Mouse (Mus musculus) myocyte (in vitro differentiated cells): Measurements from ENCODE around the gene Tmem59l. TPM values are rescaled to one million over a fixed set of nuclear protein-coding genes. Genes with fewer than 3 reads are reported as not detected.

Experiments used
- H3K27me3 ChIP-seq: one replicate; pipeline ENCODE4 v1.6.1; 2011; ENCODE audit not compliant: control insufficient read depth, insufficient read depth, insufficient read length
- H3K36me3 ChIP-seq: one replicate; pipeline ENCODE4 v1.6.1; 2011; ENCODE audit not compliant: control insufficient read depth, insufficient read depth
- H3K4me2 ChIP-seq: one replicate; pipeline ENCODE4 v1.6.1; 2011; ENCODE audit warnings: low read depth, control low read depth
- H3K4me3 ChIP-seq: one replicate; pipeline ENCODE4 v1.5.1; 2011; ENCODE audit warnings: mild to moderate bottlenecking, control low read depth, moderate library complexity
- H3K79me2 ChIP-seq: one replicate; pipeline ENCODE4 v1.6.1; 2011; ENCODE audit not compliant: control insufficient read depth, insufficient read depth
- H3ac ChIP-seq: one replicate; pipeline ENCODE4 v1.6.1; 2011; ENCODE audit not compliant: control insufficient read depth, insufficient read length
- CEBPB ChIP-seq: IDR thresholded peaks from 2 replicates; pipeline ENCODE4 v1.6.1; 2011; ENCODE audit warnings: mild to moderate bottlenecking, moderate library complexity; ENCODE audit not compliant: poor library complexity, insufficient read depth, severe bottlenecking
- E2F4 ChIP-seq: IDR thresholded peaks from one replicate; pipeline ENCODE4 v1.6.1; 2011; ENCODE audit warnings: mild to moderate bottlenecking, control low read depth, moderate library complexity; ENCODE audit not compliant: insufficient read depth
- MAX ChIP-seq: IDR thresholded peaks from one replicate; pipeline ENCODE4 v1.6.1; 2011; ENCODE audit warnings: low read depth, mild to moderate bottlenecking, control low read depth
- MYOD1 ChIP-seq, 3 experiments: IDR thresholded peaks; one replicate each; pipeline ENCODE4 v1.6.1; 2011; ENCODE audit warnings: control low read depth in 2 of 3, low read depth in 2 of 3, mild to moderate bottlenecking in 2 of 3, moderate library complexity in 1 of 3; ENCODE audit not compliant: insufficient read length in 2 of 3, control insufficient read depth in 1 of 3
- MYOG ChIP-seq, 3 experiments: IDR thresholded peaks; one replicate each; pipeline ENCODE4 v1.6.1; 2011; ENCODE audit warnings: control low read depth in 2 of 3, low read depth in 2 of 3, mild to moderate bottlenecking in 2 of 3; ENCODE audit not compliant: insufficient read length in 2 of 3, control insufficient read depth in 1 of 3, insufficient read depth in 1 of 3
- POLR2A ChIP-seq: IDR thresholded peaks from one replicate; pipeline ENCODE4 v1.6.1; 2011; ENCODE audit warnings: low read depth, mild to moderate bottlenecking, control low read depth, moderate library complexity; ENCODE audit not compliant: insufficient read length
- POLR2AphosphoS2 ChIP-seq: IDR thresholded peaks from one replicate; pipeline ENCODE4 v1.6.1; 2011; ENCODE audit warnings: low read depth, control low read depth; ENCODE audit not compliant: insufficient read length
- REST ChIP-seq: IDR thresholded peaks from one replicate; pipeline ENCODE4 v1.6.1; 2011; ENCODE audit warnings: mild to moderate bottlenecking, control low read depth, moderate library complexity; ENCODE audit not compliant: insufficient read depth, insufficient read length
- SRF ChIP-seq: IDR thresholded peaks from one replicate; pipeline ENCODE4 v1.6.1; 2011; ENCODE audit warnings: low read depth; ENCODE audit not compliant: control insufficient read depth, insufficient read length
- TCF12 ChIP-seq: IDR thresholded peaks from one replicate; pipeline ENCODE4 v1.6.1; 2011; ENCODE audit warnings: mild to moderate bottlenecking, control low read depth; ENCODE audit not compliant: poor library complexity, insufficient read depth, severe bottlenecking
- TCF3 ChIP-seq: IDR thresholded peaks from one replicate; pipeline ENCODE4 v1.6.1; 2011; ENCODE audit warnings: low read depth, control low read depth; ENCODE audit not compliant: insufficient read length
- USF1 ChIP-seq: IDR thresholded peaks from one replicate; pipeline ENCODE4 v1.6.1; 2011; ENCODE audit warnings: low read depth, mild to moderate bottlenecking, control low read depth, moderate library complexity
- polyA plus RNA-seq: library from polyadenylated mRNA; unstranded; fragments of >200 nt; fragmentation: generic; extraction: Trizol; gene quantifications from one replicate; pipeline ENCODE4 v1.2.1, GENCODE M21; 2012; ENCODE audit warnings: missing spikeins

The Tmem59l gene
- polyA plus RNA-seq, 1 experiment = 0.04 TPM

DNA sequence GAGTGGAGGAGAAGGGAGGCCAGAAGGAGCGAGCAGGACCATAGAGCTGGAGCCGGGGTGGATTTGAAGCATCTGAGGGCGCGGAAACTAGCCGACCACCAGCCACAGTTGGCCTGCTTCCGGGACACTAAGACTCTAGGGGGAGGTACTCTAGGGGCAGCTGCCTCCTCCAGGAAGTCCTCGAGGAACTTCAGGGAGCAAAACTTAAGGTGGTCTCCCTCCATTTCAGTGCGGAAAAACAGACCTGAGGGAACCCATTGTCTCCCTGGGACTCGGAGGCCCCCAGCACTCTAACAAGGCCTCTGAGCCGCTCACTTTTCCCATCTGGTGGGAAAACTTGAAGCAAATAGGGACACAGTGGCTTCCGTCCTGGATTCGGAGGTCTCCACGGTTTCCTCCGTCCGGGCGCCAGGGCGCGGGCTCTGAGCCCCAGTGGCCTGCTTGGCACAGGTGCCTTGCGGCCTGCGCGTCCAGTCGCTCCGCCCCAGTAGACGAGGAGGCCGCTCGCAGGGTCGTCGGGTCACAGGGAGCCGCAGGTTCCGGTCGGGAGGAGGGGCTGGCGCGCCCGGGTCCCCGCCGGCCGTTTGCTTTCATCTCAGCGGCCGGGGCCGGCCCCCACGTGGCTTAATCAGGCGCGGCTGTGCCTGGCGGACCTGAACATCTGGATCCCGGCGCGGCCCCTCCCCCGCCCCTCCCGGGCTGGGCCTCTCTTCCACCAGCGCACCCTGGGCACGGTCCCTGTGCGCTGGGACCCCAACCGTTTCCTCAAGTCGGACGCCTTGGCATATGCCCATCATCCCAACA lies 1.0 kb upstream of the Tmem59l start:
- TF ChIP-seq REST = no peak
- TF ChIP-seq CEBPB = no peak
- no peak for TF ChIP-seq TCF3
- TF ChIP-seq POLR2AphosphoS2 = no peak
- TF ChIP-seq SRF = no peak
- H3K27me3 ChIP-seq = no peaks in the 10 kb centered on the region

DNA sequence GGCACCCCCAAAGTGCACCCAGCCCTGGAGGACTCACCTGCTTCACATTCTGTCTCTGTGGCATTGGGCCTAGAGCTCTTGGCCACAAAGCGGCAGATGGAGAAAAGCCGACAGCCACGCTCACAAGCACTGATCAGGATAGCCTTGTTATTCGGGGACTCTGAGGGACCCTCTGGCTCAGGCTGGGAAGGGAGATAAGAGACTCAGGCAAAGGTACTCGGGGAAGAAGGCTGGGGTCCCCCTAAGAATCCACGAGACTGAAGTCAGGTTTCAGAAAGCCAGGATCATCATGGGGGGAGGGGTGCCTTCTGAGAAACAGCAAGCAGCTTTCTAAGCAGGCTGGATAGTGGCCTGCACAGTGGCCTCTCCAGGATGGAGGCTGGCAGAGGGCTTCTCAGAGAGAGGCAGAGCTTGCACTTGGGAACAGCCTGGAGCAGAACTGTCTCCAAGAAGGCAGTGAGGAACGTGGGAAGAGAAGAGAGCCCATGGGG lies 922 bp downstream of the Tmem59l start:
- no peak overlapping the region for H3K4me2 ChIP-seq
- H3K79me2 ChIP-seq = no peaks in the 10 kb centered on the region
- H3ac ChIP-seq = no peak overlapping the region
- TF ChIP-seq CEBPB = no peak
- no peak overlapping the region for H3K4me3 ChIP-seq
- H3K27me3 ChIP-seq = no peaks in the 10 kb centered on the region
- H3K36me3 ChIP-seq = no peaks in the 10 kb centered on the region

More for the DNA sequence above, 1.0 kb upstream of the Tmem59l start:
- no peaks in the 10 kb centered on the region for H3K79me2 ChIP-seq
- no peak overlapping the region for H3K4me2 ChIP-seq
- H3K4me3 ChIP-seq = no peak overlapping the region
- H3ac ChIP-seq = no peak overlapping the region
- H3K36me3 ChIP-seq = no peaks in the 10 kb centered on the region

DNA sequence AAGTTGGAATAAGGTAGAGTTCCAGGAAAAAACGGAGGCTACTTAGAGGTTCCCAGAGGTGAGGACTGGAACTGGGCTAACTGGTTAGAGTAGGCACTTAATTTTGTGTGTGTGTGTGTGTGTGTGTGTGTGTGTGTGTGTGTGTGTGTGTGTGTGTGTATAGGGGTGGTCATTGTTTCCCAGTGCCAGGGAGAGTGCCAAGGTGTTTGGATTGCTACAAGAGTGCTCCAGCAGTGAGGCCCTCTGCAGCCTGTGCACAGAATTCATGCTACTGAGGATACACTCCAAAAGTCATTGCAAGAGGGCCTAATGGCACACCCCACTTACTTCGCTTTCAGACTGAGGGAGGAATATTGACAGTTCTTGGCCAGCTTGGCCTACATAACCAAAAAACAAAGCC lies 4.2 kb downstream of the Tmem59l start:
- Histone ChIP-seq H3K79me2 (no peaks in the 10 kb centered on the region), H3K27me3 (no peaks in the 10 kb centered on the region), H3ac (no peak overlapping the region), H3K4me3 (no peak overlapping the region), H3K36me3 (no peaks in the 10 kb centered on the region), H3K4me2 (no peak overlapping the region)
- TF ChIP-seq TCF3 = no peak
- TF ChIP-seq CEBPB = no peak
- TF ChIP-seq MAX = no peak
- no peak for TF ChIP-seq USF1
- no peak for TF ChIP-seq REST

DNA sequence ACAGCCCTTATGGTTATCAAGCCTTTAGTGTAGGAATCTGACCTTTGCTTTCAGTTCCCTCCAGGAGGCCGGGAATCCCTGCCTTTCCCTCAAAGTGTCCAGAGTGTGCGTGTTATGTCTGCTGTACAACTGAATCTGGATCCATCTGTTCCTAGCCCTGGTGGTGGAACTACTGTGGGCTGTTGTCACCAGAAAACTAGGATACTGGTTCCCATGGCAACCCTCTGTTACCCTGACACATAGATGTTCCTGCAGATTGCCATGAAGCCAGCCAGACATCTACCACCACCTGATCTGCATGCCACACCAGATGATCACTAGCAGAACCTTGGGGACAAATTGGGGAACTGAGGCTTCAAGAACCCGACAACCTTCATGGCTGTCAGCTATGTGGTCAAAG lies 5.2 kb downstream of the Tmem59l start:
- no peak overlapping the region for H3ac ChIP-seq
- no peak overlapping the region for H3K4me3 ChIP-seq
- H3K79me2 ChIP-seq = no peaks in the 10 kb centered on the region
- H3K36me3 ChIP-seq = no peaks in the 10 kb centered on the region
- TF ChIP-seq MYOD1 (IDR thresholded peaks at IDR 0.05; ENCODE audit: control insufficient read depth in 1 of 3, insufficient read length in 2 of 3, low read depth in 2 of 3) (no peak), REST (no peak), MYOG (IDR thresholded peaks at IDR 0.05; ENCODE audit: control insufficient read depth in 1 of 3, insufficient read depth in 1 of 3, insufficient read length in 2 of 3, low read depth in 2 of 3) (no peak)
- H3K27me3 ChIP-seq = no peaks in the 10 kb centered on the region
- H3K4me2 ChIP-seq = no peak overlapping the region

DNA sequence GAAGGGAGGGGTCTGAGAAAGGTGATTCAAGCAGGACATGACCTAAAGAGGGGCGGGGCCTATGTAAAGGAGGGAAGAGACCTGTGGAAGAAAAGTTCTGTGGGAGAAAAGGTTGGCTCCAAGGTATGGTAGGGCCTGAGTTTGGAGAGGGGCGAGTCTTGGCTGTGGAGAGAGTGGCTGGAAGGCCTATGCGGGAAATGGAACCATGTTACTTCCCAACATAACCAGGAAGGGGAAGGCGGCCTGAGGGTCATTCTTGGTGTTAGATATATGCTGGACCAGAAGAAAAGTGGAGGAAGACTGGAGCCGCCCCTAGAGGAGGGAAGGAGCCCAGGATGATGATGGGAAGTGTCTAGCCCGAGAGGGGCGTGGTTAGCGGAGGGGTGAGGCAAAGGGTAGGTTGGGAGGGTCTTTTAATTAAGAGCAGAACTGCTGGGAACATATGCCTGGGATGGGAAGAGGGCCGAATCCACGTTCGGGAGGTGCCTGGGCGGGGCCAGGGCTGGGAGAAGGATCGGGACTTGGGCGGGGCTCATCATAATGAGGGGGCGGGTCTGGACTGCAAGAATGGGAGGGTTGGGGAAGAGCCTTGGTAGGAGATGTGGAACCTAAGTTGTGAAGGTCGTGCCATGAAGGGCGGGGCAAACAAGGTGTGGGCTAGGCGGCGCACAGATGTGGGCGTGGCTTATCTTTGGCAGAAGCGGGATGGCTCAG lies 9.7 kb downstream of the Tmem59l start:
- no peak for TF ChIP-seq CEBPB
- no peak for TF ChIP-seq E2F4
- TF ChIP-seq MYOD1 (IDR thresholded peaks at IDR 0.05; ENCODE audit: control insufficient read depth in 1 of 3, insufficient read length in 2 of 3, low read depth in 2 of 3) = no peak
- TF ChIP-seq MYOG (IDR thresholded peaks at IDR 0.05; ENCODE audit: control insufficient read depth in 1 of 3, insufficient read depth in 1 of 3, insufficient read length in 2 of 3, low read depth in 2 of 3) = no peak
- TF ChIP-seq MAX = no peak
- TF ChIP-seq POLR2A = no peak
- no peak for TF ChIP-seq SRF
- TF ChIP-seq REST = no peak
- no peak for TF ChIP-seq TCF3
- TF ChIP-seq POLR2AphosphoS2 = no peak
- TF ChIP-seq TCF12 = no peak
- no peak for TF ChIP-seq USF1
- Histone ChIP-seq H3K36me3 (no peaks in the 10 kb centered on the region), H3K27me3 (no peaks in the 10 kb centered on the region), H3ac (peak overlapping the region; percentile 28), H3K4me2 (peak overlapping the region; percentile 94), H3K4me3 (peak overlapping the region; percentile 65), H3K79me2 (peaks cover 42% of the 10 kb centered on the region)
